Mouse (Mus musculus) neural tube, embryonic 11.5 days (tissue): ENCODE data around the gene Afap1l2. TPM values are rescaled to one million over a fixed set of nuclear protein-coding genes. Genes with fewer than 3 reads are reported as not detected.

Experiments used
- ATAC-seq: fragments of 200-750 bp; cut with Nextera tagmentation; 2 replicates; pipeline ENCODE4 v1.8.0; 2017; ENCODE audit warnings: moderate number of reproducible peaks, mild to moderate bottlenecking, moderate TSS enrichment, moderate library complexity; ENCODE audit not compliant: insufficient read depth, low FRiP score, low TSS enrichment
- DNase-seq: peaks from one replicate; pipeline ENCODE4 v3.0.0-alpha.2; 2015; ENCODE audit warnings: low spot score
- H3K27ac ChIP-seq: fragments of 300-500 bp; sonication (generic); 2 replicates; pipeline ENCODE4 v1.5.1; 2014; ENCODE audit warnings: low read depth, mild to moderate bottlenecking, low read length
- H3K27me3 ChIP-seq: fragments of 300-500 bp; sonication (generic); 2 replicates; pipeline ENCODE4 v1.6.1; 2014; ENCODE audit warnings: mild to moderate bottlenecking, low read length, mixed read lengths; ENCODE audit not compliant: control insufficient read depth, insufficient read depth
- H3K36me3 ChIP-seq: fragments of 300-500 bp; sonication (generic); 2 replicates; pipeline ENCODE4 v1.6.1; 2014; ENCODE audit warnings: mild to moderate bottlenecking, low read length, moderate library complexity, mixed read lengths; ENCODE audit not compliant: control insufficient read depth, insufficient read depth
- H3K4me1 ChIP-seq: fragments of 300-500 bp; sonication (generic); 2 replicates; pipeline ENCODE4 v1.6.1; 2014; ENCODE audit warnings: low read length, mixed read lengths; ENCODE audit not compliant: control insufficient read depth, insufficient read depth
- H3K4me2 ChIP-seq: fragments of 300-500 bp; sonication (generic); 2 replicates; pipeline ENCODE4 v1.6.1; 2014; ENCODE audit warnings: low read depth, mild to moderate bottlenecking, moderate library complexity
- H3K4me3 ChIP-seq: fragments of 300-500 bp; sonication (generic); 2 replicates; pipeline ENCODE4 v1.5.1; 2014; ENCODE audit warnings: low read depth, low read length
- H3K9ac ChIP-seq: fragments of 300-500 bp; sonication (generic); 2 replicates; pipeline ENCODE4 v1.6.1; 2014; ENCODE audit warnings: mild to moderate bottlenecking, low read length
- H3K9me3 ChIP-seq: fragments of 300-500 bp; sonication (generic); 2 replicates; pipeline ENCODE4 v1.6.1; 2016; ENCODE audit warnings: low read length; ENCODE audit not compliant: control insufficient read depth
- WGBS: fragments of 180-500 bp; shearing (Covaris S2); extraction: QIAGEN DNeasy Blood & Tissue Kit; methylation state at CpG from one replicate; pipeline ENCODE4 v1.1.7; 2014; 5-methylcytosine and 5-hydroxymethylcytosine counted together
- polyA plus RNA-seq: library from polyadenylated mRNA; unstranded; fragments of >200 nt; fragmentation: Nextera tagmentation; extraction: Ambion mirVana; gene quantifications from 2 replicates; pipeline ENCODE4 v1.2.1, GENCODE M21; 2014

The Afap1l2 gene
- polyA plus RNA-seq, 1 experiment from 2014 or later: 11.4 TPM

GRCm38 (mm10) chr19:57036860-57037259 is 28.8 kb upstream of the Afap1l2 start:
- no peak for ATAC-seq
- H3K9ac ChIP-seq: no peak overlapping the region
- H3K27me3 ChIP-seq: no peaks in the 10 kb centered on the region
- H3K27ac ChIP-seq: no peak overlapping the region
- H3K36me3 ChIP-seq: no peaks in the 10 kb centered on the region; the same call in 1 of the 2 replicates
- H3K4me1 ChIP-seq: no peaks in the 10 kb centered on the region
- 91% methylated on average over 15 of the region's 15 CpGs for WGBS
- no peak for DNase-seq
- no peak overlapping the region for H3K4me3 ChIP-seq
- no peaks in the 10 kb centered on the region for H3K9me3 ChIP-seq
- H3K4me2 ChIP-seq: no peak overlapping the region

GRCm38 (mm10) chr19:57031582-57031981 is 23.6 kb upstream of the Afap1l2 start:
- H3K9me3 ChIP-seq: no peaks in the 10 kb centered on the region
- WGBS: 71% methylated on average over 4 of the region's 4 CpGs
- no peak overlapping the region for H3K27ac ChIP-seq
- H3K9ac ChIP-seq: no peak overlapping the region
- H3K4me1 ChIP-seq: no peaks in the 10 kb centered on the region
- H3K4me2 ChIP-seq: no peak overlapping the region
- ATAC-seq (no peak), DNase-seq (peak; percentile 39)
- H3K4me3 ChIP-seq: no peak overlapping the region
- no peaks in the 10 kb centered on the region for H3K27me3 ChIP-seq
- H3K36me3 ChIP-seq: no peaks in the 10 kb centered on the region

GRCm38 (mm10) chr19:57029461-57029860 is 21.4 kb upstream of the Afap1l2 start:
- DNase-seq: no peak
- Histone ChIP-seq H3K4me1 (no peaks in the 10 kb centered on the region), H3K27ac (no peak overlapping the region), H3K9me3 (no peaks in the 10 kb centered on the region), H3K9ac (no peak overlapping the region), H3K27me3 (no peaks in the 10 kb centered on the region), H3K36me3 (no peaks in the 10 kb centered on the region), H3K4me2 (no peak overlapping the region), H3K4me3 (no peak overlapping the region)
- WGBS: 90% methylated on average over 6 of the region's 6 CpGs
- ATAC-seq: no peak

- Histone ChIP-seq H3K9me3 (no peaks in the 10 kb centered on the region), H3K4me3 (no peak overlapping the region), H3K9ac (no peak overlapping the region), H3K4me2 (no peak overlapping the region), H3K27me3 (no peaks in the 10 kb centered on the region), H3K36me3 (no peaks in the 10 kb centered on the region), H3K27ac (no peak overlapping the region), H3K4me1 (no peaks in the 10 kb centered on the region)
- DNase-seq: no peak
- WGBS: 52% methylated on average over 8 of the region's 8 CpGs
- no peak for ATAC-seq
Observed at GRCm38 (mm10) chr19:57028327-57029179, 20.5 kb upstream of the Afap1l2 start.

GRCm38 (mm10) chr19:57026501-57026900 is 18.5 kb upstream of the Afap1l2 start:
- 70% methylated on average over 4 of the region's 4 CpGs for WGBS
- H3K36me3 ChIP-seq: no peaks in the 10 kb centered on the region
- H3K27ac ChIP-seq: no peak overlapping the region
- no peak for DNase-seq
- H3K4me2 ChIP-seq: no peak overlapping the region
- no peak for ATAC-seq
- no peak overlapping the region for H3K4me3 ChIP-seq
- no peaks in the 10 kb centered on the region for H3K27me3 ChIP-seq
- no peaks in the 10 kb centered on the region for H3K9me3 ChIP-seq
- no peaks in the 10 kb centered on the region for H3K4me1 ChIP-seq
- no peak overlapping the region for H3K9ac ChIP-seq

GRCm38 (mm10) chr19:57017785-57018179 is 9.8 kb upstream of the Afap1l2 start:
- H3K4me1 ChIP-seq: no peaks in the 10 kb centered on the region
- WGBS: 78% methylated on average over 8 of the region's 8 CpGs
- ATAC-seq (no peak), DNase-seq (no peak)
- H3K4me3 ChIP-seq: no peak overlapping the region
- H3K36me3 ChIP-seq: no peaks in the 10 kb centered on the region
- no peak overlapping the region for H3K9ac ChIP-seq
- H3K27me3 ChIP-seq: no peaks in the 10 kb centered on the region
- no peak overlapping the region for H3K27ac ChIP-seq
- H3K4me2 ChIP-seq: no peak overlapping the region
- H3K9me3 ChIP-seq: no peaks in the 10 kb centered on the region

GRCm38 (mm10) chr19:57016995-57017784 is 9.2 kb upstream of the Afap1l2 start:
- WGBS: 53% methylated on average over 15 of the region's 15 CpGs
- Histone ChIP-seq H3K4me2 (no peak overlapping the region), H3K4me1 (no peaks in the 10 kb centered on the region), H3K27ac (no peak overlapping the region), H3K4me3 (no peak overlapping the region), H3K27me3 (no peaks in the 10 kb centered on the region), H3K9me3 (no peaks in the 10 kb centered on the region), H3K9ac (no peak overlapping the region), H3K36me3 (no peaks in the 10 kb centered on the region)
- DNase-seq (no peak), ATAC-seq (no peak)

GRCm38 (mm10) chr19:57014808-57015207 is 6.8 kb upstream of the Afap1l2 start:
- WGBS: 88% methylated on average over 3 of the region's 3 CpGs
- ATAC-seq (no peak), DNase-seq (no peak)
- H3K9ac ChIP-seq: no peak overlapping the region
- H3K27ac ChIP-seq: no peak overlapping the region
- no peaks in the 10 kb centered on the region for H3K4me1 ChIP-seq
- H3K36me3 ChIP-seq: no peaks in the 10 kb centered on the region
- H3K27me3 ChIP-seq: no peaks in the 10 kb centered on the region
- H3K4me3 ChIP-seq: no peak overlapping the region
- H3K4me2 ChIP-seq: no peak overlapping the region
- H3K9me3 ChIP-seq: no peaks in the 10 kb centered on the region
